Mouse (Mus musculus) embryonic fibroblast, embryonic 13.5 days (primary cell): ENCODE data around the gene Nipa2.

Source experiments
- CTCF ChIP-seq: IDR thresholded peaks from 2 replicates; pipeline ENCODE4 v1.5.1; 2011; ENCODE audit warnings: mild to moderate bottlenecking, control low read depth, low read length, moderate library complexity, borderline replicate concordance; ENCODE audit not compliant: insufficient read depth
- POLR2A ChIP-seq: IDR thresholded peaks from 2 replicates; pipeline ENCODE4 v1.6.1; 2011; ENCODE audit warnings: low read depth, mild to moderate bottlenecking, control low read depth, low read length, moderate library complexity

- TF ChIP-seq CTCF (no peak), POLR2A (no peak)
Measured at GRCm38 (mm10) chr7:55910356-55910755, 51.9 kb downstream of the Nipa2 start.
